Mouse (Mus musculus) heart, embryonic 16.5 days (tissue): ENCODE data around the gene Gm17428. TPM values are rescaled to one million over a fixed set of nuclear protein-coding genes. Genes with fewer than 3 reads are reported as not detected.
"Not testable (repeated sequence)": the region's sequence is repeated elsewhere in the genome, so short reads cannot be mapped to it uniquely, and the experiment has no call there.

ENCODE experiments used
- ATAC-seq: fragments of 200-750 bp; cut with Nextera tagmentation; replicated peaks from 2 replicates; pipeline ENCODE4 v1.8.0; 2017; ENCODE audit warnings: moderate number of reproducible peaks; ENCODE audit not compliant: insufficient read depth, low FRiP score; ENCODE audit errors: extremely low read depth
- H3K27ac ChIP-seq: fragments of 300-500 bp; sonication (generic); 2 replicates; pipeline ENCODE4 v1.5.1; 2014; ENCODE audit warnings: mild to moderate bottlenecking, low read length, control low read depth, moderate library complexity
- H3K27me3 ChIP-seq: fragments of 300-500 bp; sonication (generic); 2 replicates; pipeline ENCODE4 v1.6.1; 2014; ENCODE audit warnings: low read length, mixed read lengths; ENCODE audit not compliant: control insufficient read depth, insufficient read depth
- H3K36me3 ChIP-seq: fragments of 300-500 bp; sonication (generic); 2 replicates; pipeline ENCODE4 v1.6.1; 2014; ENCODE audit not compliant: control insufficient read depth, insufficient read depth
- H3K4me1 ChIP-seq: fragments of 300-500 bp; sonication (generic); 2 replicates; pipeline ENCODE4 v1.6.1; 2014; ENCODE audit warnings: low read length, mixed read lengths; ENCODE audit not compliant: control insufficient read depth, insufficient read depth
- H3K4me2 ChIP-seq: fragments of 300-500 bp; sonication (generic); 2 replicates; pipeline ENCODE4 v1.6.1; 2014; ENCODE audit warnings: low read depth, mild to moderate bottlenecking, control low read depth, low read length
- H3K4me3 ChIP-seq: fragments of 300-500 bp; sonication (generic); 2 replicates; pipeline ENCODE4 v1.5.1; 2014; ENCODE audit warnings: mild to moderate bottlenecking, control low read depth, low read length
- H3K9ac ChIP-seq: fragments of 300-500 bp; sonication (generic); 2 replicates; pipeline ENCODE4 v1.6.1; 2014; ENCODE audit warnings: low read length, control low read depth
- H3K9me3 ChIP-seq: fragments of 300-500 bp; sonication (generic); replicated peaks from 2 replicates; pipeline ENCODE4 v1.6.1; 2016; ENCODE audit warnings: low read length; ENCODE audit not compliant: control insufficient read depth
- WGBS: fragments of 180-500 bp; shearing (Covaris S2); extraction: QIAGEN DNeasy Blood & Tissue Kit; methylation state at CpG from one replicate; pipeline ENCODE4 v1.1.7; 2014; 5-methylcytosine and 5-hydroxymethylcytosine counted together
- polyA plus RNA-seq: library from polyadenylated mRNA; unstranded; fragments of >200 nt; fragmentation: Nextera tagmentation; extraction: Ambion mirVana; gene quantifications from 2 replicates; pipeline ENCODE4 v1.2.1, GENCODE M21; 2015

Gene Gm17428
- polyA plus RNA-seq, 1 experiment from 2014 or later, result not detected

DNA sequence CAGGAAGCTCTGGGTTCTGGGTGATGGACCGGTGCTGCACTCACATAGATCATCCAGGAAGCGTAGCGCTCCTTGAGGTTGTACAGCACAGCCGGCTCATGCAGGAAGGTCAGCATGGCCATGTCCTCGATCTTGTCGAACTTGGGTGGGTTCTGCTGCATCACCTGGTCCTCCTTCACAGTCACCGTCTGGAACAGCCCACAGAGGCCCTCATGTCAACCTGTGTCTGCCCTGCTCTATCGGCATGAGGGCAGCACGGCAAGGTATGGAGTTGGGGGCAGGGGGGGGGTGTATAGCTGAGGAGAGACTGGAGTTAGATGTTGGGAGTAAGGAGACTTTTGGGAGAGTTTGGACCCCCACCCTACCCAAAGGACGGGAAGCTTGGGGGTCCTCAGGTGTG, 15.5 kb downstream of the Gm17428 start:
- Histone ChIP-seq H3K4me3 (peak overlapping the region; percentile 63), H3K4me2 (peak overlapping the region; percentile 69), H3K9me3 (no peaks in the 10 kb centered on the region), H3K27me3 (no peaks in the 10 kb centered on the region), H3K4me1 (peaks cover 10% of the 10 kb centered on the region), H3K9ac (peak overlapping the region; percentile 93), H3K27ac (peak overlapping the region; percentile 98), H3K36me3 (peaks cover 6% of the 10 kb centered on the region; the same call in 1 of the 2 replicates)
- no peak for ATAC-seq
- WGBS, result 62% methylated on average over 10 of the region's 10 CpGs

DNA sequence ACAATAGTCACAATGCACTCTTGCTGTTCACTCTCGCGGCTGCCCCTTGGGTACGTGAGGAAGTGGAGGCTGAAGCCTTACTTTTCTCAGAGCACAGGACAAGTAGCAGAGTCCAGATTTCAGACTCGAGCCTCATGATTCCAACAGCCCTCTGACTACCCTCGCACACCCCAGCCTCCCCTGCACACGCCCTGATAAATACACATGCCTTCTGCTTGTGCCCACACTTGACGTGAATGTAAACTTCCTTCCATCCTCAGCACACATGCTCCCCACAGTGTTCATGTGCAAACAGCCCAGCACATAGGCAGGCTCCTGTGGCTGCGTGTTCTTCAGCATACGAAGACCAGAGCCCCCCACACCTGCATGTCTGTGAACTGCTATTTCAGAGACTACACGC, 16.9 kb downstream of the Gm17428 start:
- Histone ChIP-seq H3K27ac (peak overlapping the region; percentile 98), H3K9me3 (no peaks in the 10 kb centered on the region), H3K27me3 (no peaks in the 10 kb centered on the region), H3K9ac (peak overlapping the region; percentile 93), H3K36me3 (peaks cover 6% of the 10 kb centered on the region; the same call in 1 of the 2 replicates), H3K4me2 (peak overlapping the region; percentile 67), H3K4me1 (peaks cover 23% of the 10 kb centered on the region), H3K4me3 (peak overlapping the region; percentile 63)
- no peak for ATAC-seq
- WGBS, result 31% methylated on average over 10 of the region's 10 CpGs

DNA sequence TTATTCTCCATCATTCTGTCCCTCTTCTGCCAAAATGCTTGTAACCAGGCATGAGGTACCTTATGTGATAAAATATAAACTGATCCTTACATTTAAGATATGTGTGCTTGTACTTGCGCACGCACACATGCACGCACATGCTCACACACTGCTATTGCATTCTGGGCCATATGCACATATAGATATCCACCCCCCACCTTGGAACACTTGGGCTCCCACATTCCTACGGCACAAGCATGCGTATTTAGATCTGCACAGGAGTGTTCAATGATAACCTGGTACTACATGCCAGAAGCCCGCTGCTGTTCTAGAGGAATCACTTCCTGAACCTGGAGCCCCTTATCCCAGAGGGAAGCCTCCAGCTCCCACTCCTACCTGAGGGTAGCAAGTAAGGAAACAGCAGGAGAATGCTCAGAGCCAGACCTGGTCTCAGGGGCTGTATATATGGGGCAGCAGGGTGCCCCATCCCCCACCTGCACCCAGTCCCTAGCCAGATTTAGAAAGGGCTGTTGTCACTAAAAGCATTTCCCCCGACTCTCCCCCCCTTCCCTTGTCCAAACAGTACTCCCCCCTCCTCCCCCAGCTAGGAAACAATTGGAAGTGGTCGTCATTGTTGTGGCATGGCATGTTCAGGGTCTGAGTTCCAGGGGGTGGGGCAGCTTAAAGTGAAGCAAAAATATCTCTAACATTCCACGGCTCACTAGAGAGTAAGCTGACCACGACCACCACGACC, 17.6 kb downstream of the Gm17428 start, which contains the start of gene Myh7:
Gene Myh7, minus strand, starts transcription at position 491 of the 733 bp plus-strand sequence.
- ATAC-seq, result peak; percentile 68
- 23% methylated on average over 11 of the region's 11 CpGs for WGBS

DNA sequence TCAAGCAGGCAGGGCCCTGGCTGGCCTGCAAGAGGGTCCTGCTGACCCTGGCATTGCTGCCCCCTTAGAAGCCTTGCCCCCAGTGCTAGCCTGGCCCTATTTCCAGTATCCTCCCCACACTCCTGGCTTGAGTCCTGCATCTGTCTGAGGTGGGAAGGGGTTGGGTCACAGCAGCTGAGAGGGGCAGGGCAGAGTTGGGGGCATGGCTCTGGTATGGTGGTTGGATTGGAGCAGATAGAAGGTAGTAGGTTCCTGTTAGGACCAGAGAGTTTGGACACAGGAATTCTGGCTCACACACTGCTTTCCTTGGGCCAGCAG, 18.1 kb downstream of the Gm17428 start:
- peak; percentile 19 for ATAC-seq

More for the DNA sequence above, 17.6 kb downstream of the Gm17428 start, which contains the start of gene Myh7:
- Histone ChIP-seq H3K4me1 (peaks cover 25% of the 10 kb centered on the region), H3K4me3 (peak within 1 kb of the TSS; percentile 63), H3K9me3 (no peaks in the 10 kb centered on the region), H3K36me3 (peaks cover 6% of the 10 kb centered on the region; the same call in 1 of the 2 replicates), H3K4me2 (peak within 1 kb of the TSS; percentile 67), H3K9ac (peak within 1 kb of the TSS; percentile 93), H3K27ac (peak within 1 kb of the TSS; percentile 98), H3K27me3 (no peaks in the 10 kb centered on the region)

DNA sequence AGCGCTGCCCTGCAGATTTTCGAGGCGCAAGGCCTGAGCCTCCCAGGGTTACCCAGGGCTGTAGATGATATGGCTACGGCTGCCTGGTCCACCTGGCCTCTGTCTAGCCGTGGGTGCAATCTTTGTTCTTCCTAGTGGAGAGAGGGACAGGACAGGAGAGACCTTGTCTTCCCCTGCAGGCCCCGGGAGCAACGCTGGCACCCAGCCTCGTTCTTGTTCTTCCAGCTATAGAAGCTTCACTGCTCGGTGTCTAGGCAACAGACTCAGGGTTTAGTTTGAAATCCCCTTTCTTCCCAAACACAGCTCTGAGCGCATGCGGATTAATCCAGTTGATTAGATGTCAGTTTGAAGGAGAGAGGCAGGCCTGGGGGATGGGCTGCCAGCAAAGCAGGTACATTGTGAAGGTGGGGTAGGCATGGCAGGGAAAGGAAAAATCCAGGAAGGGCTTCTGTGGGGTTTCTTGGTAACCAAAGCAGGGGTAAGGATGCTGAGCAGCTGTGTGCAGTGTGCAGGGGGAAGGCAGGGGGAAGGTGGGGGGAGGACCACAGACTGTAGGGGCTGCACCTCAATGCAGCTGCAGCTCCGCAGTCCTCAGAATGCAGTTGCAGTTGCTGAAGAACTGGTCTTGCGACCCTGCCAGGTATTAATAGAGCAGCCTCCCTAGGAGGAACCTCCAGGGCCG, 18.9 kb downstream of the Gm17428 start:
- peak overlapping the region; percentile 93 for H3K9ac ChIP-seq
- 39% methylated on average over 14 of the region's 14 CpGs for WGBS

More for the DNA sequence above, 18.1 kb downstream of the Gm17428 start:
- H3K36me3 ChIP-seq, result peaks cover 3% of the 10 kb centered on the region; the same call in 1 of the 2 replicates
- H3K4me1 ChIP-seq, result peaks cover 25% of the 10 kb centered on the region
- no peaks in the 10 kb centered on the region for H3K9me3 ChIP-seq
- H3K27me3 ChIP-seq, result no peaks in the 10 kb centered on the region
- H3K9ac ChIP-seq, result peak overlapping the region; percentile 93
- peak overlapping the region; percentile 63 for H3K4me3 ChIP-seq
- H3K27ac ChIP-seq, result peak overlapping the region; percentile 98
- H3K4me2 ChIP-seq, result peak overlapping the region; percentile 67

DNA sequence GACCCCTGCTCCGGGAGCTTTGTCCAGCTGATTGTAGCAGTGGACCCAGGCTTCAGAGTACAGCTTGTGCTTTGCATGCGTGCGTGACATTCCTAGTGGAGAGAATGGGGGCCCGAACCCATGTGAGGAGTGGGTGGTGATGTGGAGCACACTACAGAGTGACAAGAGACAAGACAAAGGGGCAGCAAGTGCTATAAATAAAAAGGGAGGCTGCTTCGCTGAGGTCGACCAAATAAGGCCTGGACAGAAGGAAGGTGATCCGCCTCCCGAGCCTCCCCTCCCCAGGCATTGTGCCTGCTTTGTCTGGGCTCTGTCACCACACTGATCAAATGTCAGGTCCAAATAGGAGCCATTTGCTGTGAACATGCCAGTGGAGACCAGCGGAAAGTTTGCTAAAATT, 20.1 kb downstream of the Gm17428 start:
- peaks cover 30% of the 10 kb centered on the region for H3K4me1 ChIP-seq
- H3K9me3 ChIP-seq, result peaks cover 4% of the 10 kb centered on the region; the same call in 1 of the 2 replicates
- peak; percentile 74 for ATAC-seq
- 33% methylated on average over 9 of the region's 9 CpGs for WGBS
- peak overlapping the region; percentile 36 for H3K4me3 ChIP-seq
- H3K4me2 ChIP-seq, result peak overlapping the region; percentile 67
- no peaks in the 10 kb centered on the region for H3K27me3 ChIP-seq
- peak overlapping the region; percentile 93 for H3K9ac ChIP-seq
- H3K27ac ChIP-seq, result peak overlapping the region; percentile 100
- H3K36me3 ChIP-seq, result peaks cover 3% of the 10 kb centered on the region

More for the DNA sequence above, 18.9 kb downstream of the Gm17428 start:
- Histone ChIP-seq H3K4me3 (peak overlapping the region; percentile 63), H3K4me2 (peak overlapping the region; percentile 67), H3K4me1 (peaks cover 26% of the 10 kb centered on the region), H3K27me3 (no peaks in the 10 kb centered on the region), H3K27ac (peak overlapping the region; percentile 98), H3K36me3 (no peaks in the 10 kb centered on the region), H3K9me3 (no peaks in the 10 kb centered on the region)
- no peak for ATAC-seq

DNA sequence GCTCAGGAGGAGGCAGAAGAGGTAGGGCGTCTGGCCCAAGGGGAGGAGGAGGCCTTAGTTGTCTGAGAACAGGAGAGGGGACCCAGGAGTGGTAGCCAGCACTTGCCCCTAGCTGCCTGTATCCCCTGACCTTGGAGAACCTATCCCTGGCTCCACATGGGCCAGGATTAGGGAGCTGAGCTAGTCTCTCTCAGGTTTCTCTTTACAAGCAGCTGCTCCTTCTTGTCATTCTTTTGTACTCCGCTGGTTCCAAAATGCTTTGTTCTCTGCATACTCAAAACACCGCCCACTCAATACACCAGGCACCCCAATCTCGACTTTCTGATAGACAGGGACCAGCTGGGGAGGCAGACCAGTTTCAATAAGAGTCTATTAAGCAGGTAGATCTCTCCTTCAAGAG, 20.6 kb downstream of the Gm17428 start:
- Histone ChIP-seq H3K36me3 (peaks cover 3% of the 10 kb centered on the region), H3K4me3 (peak overlapping the region; percentile 36), H3K27ac (peak overlapping the region; percentile 100), H3K9me3 (peaks cover 4% of the 10 kb centered on the region; the same call in 1 of the 2 replicates), H3K27me3 (no peaks in the 10 kb centered on the region), H3K4me1 (peaks cover 35% of the 10 kb centered on the region), H3K4me2 (peak overlapping the region; percentile 65), H3K9ac (peak overlapping the region; percentile 84)
- no peak for ATAC-seq
- WGBS, result 32% methylated on average over 4 of the region's 4 CpGs

DNA sequence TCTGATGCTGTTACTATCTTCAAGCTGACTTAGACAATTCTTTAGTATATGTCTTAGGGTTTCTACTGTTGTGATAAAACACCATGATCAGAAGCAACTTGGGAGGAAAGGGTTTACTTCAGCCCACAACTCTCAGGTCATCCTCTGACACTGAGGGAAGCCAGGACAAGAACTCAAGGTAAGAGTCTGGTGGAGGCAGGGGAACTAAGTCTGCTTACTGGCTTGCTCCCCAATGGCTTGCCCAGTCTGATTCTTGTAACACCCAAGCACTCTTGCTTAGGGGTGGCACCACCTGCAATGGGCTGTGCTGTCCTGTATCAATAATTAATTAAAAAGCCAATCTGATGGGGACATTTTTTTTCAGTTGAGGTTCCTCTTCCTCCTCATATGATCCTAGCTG, 21.9 kb downstream of the Gm17428 start:
- no peak for ATAC-seq
- Histone ChIP-seq H3K9me3 (peaks cover 4% of the 10 kb centered on the region; the same call in 1 of the 2 replicates), H3K27me3 (no peaks in the 10 kb centered on the region), H3K4me1 (peaks cover 48% of the 10 kb centered on the region), H3K4me2 (no peak overlapping the region), H3K9ac (no peak overlapping the region), H3K4me3 (no peak overlapping the region), H3K27ac (peak overlapping the region; percentile 100), H3K36me3 (peaks cover 3% of the 10 kb centered on the region)

DNA sequence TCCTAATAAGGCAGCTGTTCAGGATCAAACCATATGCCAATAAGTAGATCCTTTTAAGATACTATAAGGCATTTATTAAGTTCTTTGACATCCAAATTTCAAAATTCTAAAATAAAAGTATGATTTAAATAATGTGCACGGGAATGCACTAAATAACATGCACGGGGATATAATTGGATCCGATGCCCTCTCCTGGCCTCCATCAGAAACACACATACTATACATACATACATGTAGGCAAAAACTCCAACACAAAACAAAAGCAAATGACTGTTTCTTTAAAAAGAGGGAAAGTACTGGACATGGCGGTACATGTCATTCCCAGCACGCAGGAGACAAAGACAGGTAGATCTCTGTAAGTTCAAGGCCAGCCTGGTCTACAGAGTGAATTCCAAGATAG, 23.1 kb downstream of the Gm17428 start:
- 75% methylated on average over 5 of the region's 5 CpGs for WGBS
- H3K27ac ChIP-seq, result 0 out of 2 replicates have a peak overlapping the region, but pooled peaks have one; percentile 1

More for the DNA sequence above, 23.1 kb downstream of the Gm17428 start:
- not testable (repeated sequence) for H3K36me3 ChIP-seq, H3K27me3 ChIP-seq, H3K4me3 ChIP-seq, H3K9ac ChIP-seq, ATAC-seq, H3K9me3 ChIP-seq, H3K4me2 ChIP-seq
- H3K4me1 ChIP-seq, result peaks cover 58% of the 10 kb centered on the region
